Mouse (Mus musculus): Measurements from ENCODE around the gene Pard3b.

Pard3b gene

DNA sequence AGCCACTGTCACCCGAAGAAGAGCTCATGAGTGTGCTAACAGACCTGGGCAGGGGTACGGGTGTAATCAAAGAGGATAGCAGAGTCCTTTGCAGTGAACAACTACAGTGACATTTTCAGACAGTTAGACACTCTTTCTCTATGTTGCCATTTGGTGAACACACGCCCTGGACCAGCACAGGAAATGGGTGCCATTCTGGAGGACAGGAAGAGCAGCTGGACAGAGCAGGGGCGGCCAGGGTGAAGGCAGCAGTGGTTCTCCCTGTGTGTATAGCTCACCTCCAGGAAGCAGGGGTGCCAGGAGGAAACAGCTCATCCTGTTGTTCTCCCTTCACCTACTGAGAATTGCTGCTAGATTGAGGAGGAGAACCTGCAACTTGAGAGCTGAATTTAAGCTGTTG, 773.4 kb downstream of the Pard3b start:
- DNase-seq = no peak

- no peak for DNase-seq
These were observed 774.4 kb downstream of the Pard3b start for GRCm38 (mm10) chr1:62412988-62413387.

GRCm38 (mm10) chr1:62414521-62414920, 775.9 kb downstream of the Pard3b start:
- no peak for DNase-seq

DNA sequence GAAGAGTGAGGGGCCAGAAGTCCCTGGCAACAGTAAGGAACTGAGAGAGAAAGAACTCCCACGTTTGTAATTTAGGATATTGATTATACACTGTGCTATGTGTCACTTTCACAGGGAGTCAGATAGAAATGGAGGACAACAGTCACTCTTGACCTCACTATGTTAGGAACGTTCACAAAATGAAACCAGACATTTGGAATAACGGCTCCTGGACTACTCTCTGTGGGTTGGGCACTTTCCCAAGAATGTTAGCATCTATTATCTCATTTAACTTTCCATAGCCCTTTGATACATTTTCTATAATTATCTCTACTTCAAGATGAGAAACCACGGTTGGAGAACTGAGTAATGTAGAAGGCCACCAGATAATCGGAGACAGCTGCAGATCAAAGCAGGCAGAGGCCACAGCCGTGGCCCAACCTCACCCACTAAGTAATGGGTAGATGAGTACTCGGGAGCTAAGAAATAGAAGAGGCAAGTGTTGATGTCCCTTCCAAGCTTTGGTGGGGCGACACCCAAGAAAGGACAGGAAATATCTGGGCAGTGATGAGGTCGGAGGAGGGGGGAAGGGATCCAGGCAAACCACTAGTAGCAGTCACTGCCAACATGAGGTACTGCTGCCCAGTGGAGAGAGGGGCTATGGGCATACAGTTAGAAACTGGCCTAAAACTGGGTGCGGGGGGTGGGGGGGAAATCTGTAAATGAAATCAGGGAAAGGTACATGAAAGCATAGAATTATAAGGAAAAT, 778.2 kb downstream of the Pard3b start:
- no peak for DNase-seq

DNA sequence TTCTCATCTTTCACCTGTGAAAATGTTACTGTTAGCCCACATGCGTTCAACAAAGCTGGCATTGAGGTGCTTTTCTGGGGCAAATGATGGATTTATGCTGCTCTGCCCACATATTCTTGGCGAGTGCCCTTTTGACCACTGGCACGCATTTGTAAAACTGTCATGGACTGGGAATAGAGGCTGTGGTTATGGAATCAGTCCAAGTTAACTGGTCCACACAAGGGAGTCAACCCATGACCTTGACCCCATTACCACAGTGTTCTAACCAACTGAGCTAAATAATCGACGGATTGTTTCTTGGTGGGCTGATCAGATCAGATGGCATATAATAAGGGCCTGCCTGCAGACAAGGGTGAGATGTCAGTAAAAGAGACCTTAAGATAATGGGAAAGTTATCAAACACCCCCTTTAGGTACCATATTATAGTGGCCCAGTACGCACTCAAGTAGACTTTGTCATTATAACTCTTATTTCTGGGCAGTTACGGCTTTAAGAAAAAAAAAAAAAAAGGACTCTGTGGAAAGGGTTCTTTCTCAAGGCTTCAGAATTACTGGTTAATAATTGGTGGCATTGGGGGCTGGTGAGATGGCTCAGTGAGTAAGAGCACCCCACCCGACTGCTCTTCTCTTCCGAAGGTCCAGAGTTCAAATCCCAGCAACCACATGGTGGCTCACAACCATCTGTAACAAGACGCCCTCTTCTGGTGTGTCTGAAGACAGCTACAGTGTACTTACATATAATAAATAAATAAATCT, 784.4 kb downstream of the Pard3b start:
- no peak for DNase-seq

DNA sequence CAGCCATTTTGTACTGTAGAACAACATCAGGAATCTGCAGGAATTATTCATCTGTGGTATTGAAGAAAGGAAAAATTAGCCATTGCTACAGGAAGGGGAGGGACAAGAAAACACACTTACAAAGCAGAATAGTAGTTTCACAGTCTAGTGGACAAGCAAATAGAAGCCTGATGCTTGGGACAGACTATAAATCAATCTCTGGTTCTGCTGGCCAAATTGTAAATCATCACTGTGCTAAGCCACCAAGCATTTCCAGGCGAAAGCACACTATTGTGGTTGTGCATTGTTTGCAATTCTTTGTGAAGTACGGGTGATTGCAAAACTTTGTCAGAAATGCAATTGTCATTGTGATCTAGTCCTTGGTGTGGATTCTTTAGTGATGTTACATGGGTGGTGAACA, 786.7 kb downstream of the Pard3b start:
- no peak for DNase-seq

DNA sequence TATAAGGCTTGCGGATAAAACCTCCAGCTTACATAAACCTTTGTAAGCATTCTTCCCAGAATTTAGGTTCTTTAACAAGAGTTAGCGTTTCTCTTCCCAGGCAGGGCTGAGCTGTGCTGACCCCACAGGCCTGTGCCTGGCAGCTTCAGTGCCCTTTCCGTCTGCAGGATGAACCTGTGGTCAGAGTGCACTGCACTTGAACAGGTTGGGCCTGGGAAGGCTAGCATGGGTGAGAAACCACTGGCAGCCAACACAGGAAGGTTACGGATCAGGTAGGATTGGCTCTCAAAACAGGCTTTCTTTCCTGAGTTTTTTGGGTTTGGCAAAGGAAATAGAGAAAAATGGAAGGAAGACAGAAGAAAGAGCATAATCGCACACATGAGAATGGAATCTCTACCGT, 790.1 kb downstream of the Pard3b start:
- DNase-seq = no peak

- no peak for DNase-seq
These were observed 790.9 kb downstream of the Pard3b start for GRCm38 (mm10) chr1:62429333-62430182.

DNA sequence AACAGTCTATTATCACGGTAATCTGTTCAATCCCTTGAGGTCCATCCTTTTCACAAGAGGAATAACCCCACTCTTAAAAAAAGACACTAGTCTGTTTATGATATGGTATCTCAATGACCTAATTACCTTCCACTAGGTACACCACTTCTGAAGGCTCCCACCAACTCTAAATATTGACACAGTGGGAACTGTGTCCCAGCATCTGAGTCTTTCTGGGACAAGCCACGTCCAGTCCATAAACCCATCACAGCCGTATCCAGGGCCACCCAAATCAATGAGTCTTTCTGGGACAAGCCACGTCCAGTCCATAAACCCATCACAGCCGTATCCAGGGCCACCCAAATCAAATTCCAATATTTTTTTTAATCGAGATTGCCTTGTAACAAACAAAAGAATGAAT, 792.4 kb downstream of the Pard3b start:
- DNase-seq = no peak

DNA sequence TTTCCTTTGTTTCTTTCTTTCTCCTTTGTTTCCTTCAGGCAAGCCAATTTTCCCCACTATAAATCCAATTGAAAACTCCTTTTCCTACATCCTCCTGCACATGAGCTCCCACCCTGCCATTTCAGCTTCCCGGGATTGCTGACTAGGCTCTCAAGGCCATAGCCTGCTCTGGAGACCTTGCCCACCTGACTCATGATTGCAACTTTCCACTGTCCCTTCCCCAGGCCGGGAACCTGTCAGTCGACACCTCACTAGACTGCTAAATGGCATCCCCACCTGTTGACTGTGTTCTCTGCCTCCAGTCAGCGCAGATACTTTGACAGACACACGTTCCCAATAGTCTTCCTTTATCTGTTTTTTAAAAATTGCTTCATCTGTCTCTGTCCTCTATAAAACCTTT, 795.3 kb downstream of the Pard3b start:
- no peak for DNase-seq

GRCm38 (mm10) chr1:62435844-62436243, 797.2 kb downstream of the Pard3b start:
- no peak for DNase-seq

- no peak for DNase-seq
These were observed 797.7 kb downstream of the Pard3b start for GRCm38 (mm10) chr1:62436304-62436703.

DNA sequence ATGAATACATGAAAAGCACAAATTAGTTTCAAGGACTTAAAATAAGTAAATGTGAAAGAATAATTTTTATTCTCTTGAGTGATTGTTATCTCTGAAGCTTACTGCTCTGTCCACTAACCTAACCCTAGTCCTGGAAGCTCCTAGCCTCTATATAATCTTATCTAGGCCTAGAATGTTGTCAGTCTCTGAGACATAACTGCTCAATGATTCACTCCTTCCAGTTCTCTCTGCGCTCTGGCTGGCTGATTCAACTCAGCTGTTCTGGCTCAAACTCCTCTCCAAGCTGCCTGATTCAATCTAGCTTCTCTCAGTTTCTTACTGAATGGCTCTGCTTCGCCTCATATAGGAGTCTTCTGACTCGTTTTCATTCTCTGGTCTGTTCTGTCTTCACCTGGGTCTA, 798.9 kb downstream of the Pard3b start:
- no peak for DNase-seq

DNA sequence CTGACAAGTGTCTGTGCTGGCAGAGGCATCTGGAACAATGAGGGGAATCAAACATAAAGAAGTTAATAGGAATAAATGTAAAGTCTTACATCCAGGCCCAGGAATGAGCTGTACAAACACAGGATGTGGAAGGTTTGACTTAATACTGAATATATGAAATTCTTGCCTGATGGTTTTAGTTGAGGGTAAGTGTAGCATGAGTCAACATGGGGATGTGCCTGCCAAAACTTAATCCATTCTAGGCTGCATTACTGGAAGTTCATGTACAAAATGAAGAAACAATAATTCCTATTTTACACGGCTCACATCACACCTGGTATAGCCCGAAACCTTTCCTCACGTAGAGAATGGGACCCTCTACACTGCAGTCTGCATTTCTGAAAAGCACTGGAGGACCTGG, 805.8 kb downstream of the Pard3b start:
- DNase-seq = no peak

- DNase-seq = no peak
These were observed 808.2 kb downstream of the Pard3b start for GRCm38 (mm10) chr1:62446818-62447217.

GRCm38 (mm10) chr1:62449193-62449875, 810.7 kb downstream of the Pard3b start:
- DNase-seq = no peak

DNA sequence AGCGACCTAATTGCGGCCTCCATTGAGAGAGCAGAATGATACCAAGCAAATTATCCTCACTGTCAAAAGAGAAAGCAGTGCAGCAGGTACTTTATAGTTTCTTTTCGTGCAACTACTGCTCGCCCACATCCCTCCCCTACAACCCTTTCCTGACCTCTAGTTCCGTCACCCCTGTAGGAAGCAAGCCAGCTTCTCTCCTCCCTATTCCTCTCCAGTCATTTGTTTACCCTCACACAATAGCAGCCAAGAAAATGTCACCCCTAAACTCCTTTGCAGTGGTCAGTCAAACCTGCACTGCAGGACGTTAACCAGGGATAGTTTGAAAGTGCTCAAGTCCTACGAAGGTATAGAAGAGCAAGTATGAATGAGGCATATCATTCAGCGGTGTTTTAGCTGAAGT, 826.9 kb downstream of the Pard3b start:
- DNase-seq = no peak

DNA sequence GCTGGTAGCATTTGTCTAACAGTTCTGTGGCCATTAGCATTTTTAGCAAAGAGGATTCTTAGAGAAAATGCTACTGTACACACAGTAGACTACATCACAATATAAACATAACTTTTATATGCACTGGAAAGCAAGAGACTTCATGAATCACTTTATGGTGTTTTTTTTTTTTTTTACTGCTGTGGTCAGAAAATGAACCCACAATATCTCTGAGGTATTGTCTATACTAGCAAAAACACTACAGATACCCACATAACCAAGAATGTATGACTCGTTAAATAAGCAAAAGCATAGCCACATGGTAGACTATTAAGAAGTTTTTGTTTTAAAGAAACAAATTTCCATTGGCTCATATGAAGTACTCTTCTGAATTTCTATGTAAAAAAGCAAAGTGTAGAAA, 827.9 kb downstream of the Pard3b start:
- no peak for DNase-seq

DNA sequence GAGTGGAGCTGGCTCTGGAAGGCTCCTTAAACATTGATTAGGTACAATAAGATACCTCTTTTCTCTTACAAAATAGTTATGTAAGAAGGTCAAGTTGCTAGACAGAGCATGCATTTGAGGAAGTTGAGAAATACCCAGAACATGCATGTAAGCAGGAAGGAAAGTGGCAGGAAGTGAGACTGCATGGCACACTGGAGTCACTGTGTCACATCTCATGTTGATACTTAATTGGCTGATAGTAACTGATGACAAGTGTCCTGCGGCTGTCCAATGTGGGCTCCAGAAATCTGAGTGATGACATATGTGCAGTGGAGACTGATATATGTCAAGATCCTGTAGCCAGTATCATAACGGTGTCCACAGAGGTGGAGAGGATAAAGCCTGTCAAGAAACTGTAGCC, 844.4 kb downstream of the Pard3b start:
- DNase-seq = no peak

DNA sequence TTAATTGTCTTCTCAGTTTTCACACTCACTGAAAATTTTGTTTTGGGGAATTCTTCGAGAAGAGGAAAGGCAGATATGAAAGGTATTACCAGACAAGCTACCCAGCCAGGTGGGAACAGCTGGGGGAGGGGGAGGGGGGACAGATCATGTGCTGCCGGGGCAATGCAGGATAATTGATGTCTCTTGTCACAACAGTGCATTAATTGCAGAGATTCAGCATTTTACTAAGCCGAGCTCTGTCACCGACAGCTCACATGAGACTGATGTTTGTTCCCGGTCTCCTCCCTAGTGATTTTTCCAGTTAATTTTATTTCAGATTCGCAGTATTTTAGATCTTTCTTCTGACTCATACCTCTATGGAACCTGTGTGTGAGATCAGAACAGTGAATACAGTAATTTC, 850.2 kb downstream of the Pard3b start:
- DNase-seq = no peak

DNA sequence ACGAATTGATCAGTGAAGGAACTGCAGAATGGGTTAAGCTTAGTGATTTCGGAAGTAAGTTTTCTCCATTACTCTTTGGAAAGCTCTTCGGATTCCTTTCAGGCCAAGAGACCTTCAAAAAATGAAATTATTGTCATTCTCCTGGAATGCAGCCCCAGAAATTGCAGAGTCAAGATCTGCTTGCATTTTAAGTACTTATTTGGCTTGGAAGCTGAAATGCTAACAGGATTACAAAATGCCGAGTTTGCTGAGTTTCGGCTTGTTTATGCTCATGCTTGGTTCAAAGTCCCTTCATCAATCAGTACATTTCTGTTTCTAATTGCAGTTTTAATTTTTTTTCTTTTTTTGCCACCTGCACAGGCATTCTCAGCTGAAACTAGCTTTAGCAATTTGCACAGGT, 860.5 kb downstream of the Pard3b start:
- no peak for DNase-seq

DNA sequence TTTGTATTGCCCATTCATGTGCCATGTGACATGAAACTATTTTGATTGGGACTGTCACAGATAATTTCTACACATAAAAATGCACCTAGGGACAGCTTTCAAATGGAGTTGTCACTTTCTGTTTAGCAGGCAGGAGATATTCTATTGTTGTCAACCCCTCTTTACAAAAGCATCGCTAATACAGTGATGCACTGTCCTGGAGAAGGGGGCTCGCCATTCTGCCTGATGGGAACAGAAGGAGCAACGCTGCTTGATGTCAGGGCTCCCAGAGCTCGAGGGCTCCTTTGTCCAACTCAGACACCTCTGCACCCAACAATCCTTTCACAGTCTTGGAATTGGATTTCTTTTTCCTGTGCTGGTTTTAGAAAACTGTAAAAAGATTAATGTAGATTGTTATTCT, 871.9 kb downstream of the Pard3b start:
- no peak for DNase-seq

- DNase-seq = no peak
These were observed 873.1 kb downstream of the Pard3b start for GRCm38 (mm10) chr1:62511681-62512080.
